Mouse (Mus musculus): ENCODE data around the gene Gtf2f2. TPM values are rescaled to one million over a fixed set of nuclear protein-coding genes. Genes with fewer than 3 reads are reported as not detected.

Gene Gtf2f2
- polyA plus RNA-seq, 1 experiment from 2014 or later, result 36.0 TPM

- H3K4me3 ChIP-seq (ENCODE audit: low read depth, low read length), result no peak overlapping the region
- H3K9ac ChIP-seq (replicated peaks; ENCODE audit: low read depth, low read length), result no peak overlapping the region
- H3K27me3 ChIP-seq (ENCODE audit: control insufficient read depth, insufficient read depth, low read length), result no peaks in the 10 kb centered on the region
- ATAC-seq (ENCODE audit: insufficient number of reproducible peaks, insufficient read depth, low FRiP score, low read depth), result no peak
- no peak overlapping the region for H3K4me2 ChIP-seq (replicated peaks; ENCODE audit: low read depth, low read length)
- no peak overlapping the region for H3K27ac ChIP-seq (ENCODE audit: low read length)
- 64% methylated on average over 4 of the region's 4 CpGs for WGBS
- no peaks in the 10 kb centered on the region for H3K9me3 ChIP-seq (ENCODE audit: control insufficient read depth, low read depth, low read length)
- no peaks in the 10 kb centered on the region for H3K4me1 ChIP-seq (ENCODE audit: control insufficient read depth, insufficient read depth, low read length)
- H3K36me3 ChIP-seq (ENCODE audit: control insufficient read depth, insufficient read depth, low read length), result no peaks in the 10 kb centered on the region
Measured at GRCm38 (mm10) chr14:75985112-75985511, 25.6 kb downstream of the Gtf2f2 start.

- Histone ChIP-seq H3K36me3 (ENCODE audit: control insufficient read depth, insufficient read depth, low read length) (no peaks in the 10 kb centered on the region), H3K4me2 (replicated peaks; ENCODE audit: low read depth, low read length) (no peak overlapping the region), H3K27me3 (ENCODE audit: control insufficient read depth, insufficient read depth, low read length) (no peaks in the 10 kb centered on the region), H3K4me1 (ENCODE audit: control insufficient read depth, insufficient read depth, low read length) (no peaks in the 10 kb centered on the region), H3K9ac (replicated peaks; ENCODE audit: low read depth, low read length) (no peak overlapping the region), H3K9me3 (ENCODE audit: control insufficient read depth, low read depth, low read length) (no peaks in the 10 kb centered on the region), H3K4me3 (ENCODE audit: low read depth, low read length) (no peak overlapping the region), H3K27ac (ENCODE audit: low read length) (no peak overlapping the region)
- whole genome bisulfite sequencing, result 88% methylated on average over 2 of the region's 2 CpGs
- ATAC-seq (ENCODE audit: insufficient number of reproducible peaks, insufficient read depth, low FRiP score, low read depth), result no peak
Measured at GRCm38 (mm10) chr14:75983891-75984290, 26.8 kb downstream of the Gtf2f2 start.

GRCm38 (mm10) chr14:75981231-75981630 is 29.4 kb downstream of the Gtf2f2 start:
- Histone ChIP-seq H3K4me3 (ENCODE audit: low read depth, low read length) (no peak overlapping the region), H3K4me1 (ENCODE audit: control insufficient read depth, insufficient read depth, low read length) (no peaks in the 10 kb centered on the region), H3K27ac (ENCODE audit: low read length) (no peak overlapping the region), H3K4me2 (replicated peaks; ENCODE audit: low read depth, low read length) (no peak overlapping the region), H3K9ac (replicated peaks; ENCODE audit: low read depth, low read length) (no peak overlapping the region), H3K27me3 (ENCODE audit: control insufficient read depth, insufficient read depth, low read length) (no peaks in the 10 kb centered on the region), H3K9me3 (ENCODE audit: control insufficient read depth, low read depth, low read length) (no peaks in the 10 kb centered on the region), H3K36me3 (ENCODE audit: control insufficient read depth, insufficient read depth, low read length) (no peaks in the 10 kb centered on the region)
- no peak for ATAC-seq (ENCODE audit: insufficient number of reproducible peaks, insufficient read depth, low FRiP score, low read depth)
- WGBS, result 90% methylated on average over 3 of the region's 3 CpGs

- ATAC-seq (ENCODE audit: insufficient number of reproducible peaks, insufficient read depth, low FRiP score, low read depth), result no peak
- Histone ChIP-seq H3K9me3 (ENCODE audit: control insufficient read depth, low read depth, low read length) (no peaks in the 10 kb centered on the region), H3K4me2 (replicated peaks; ENCODE audit: low read depth, low read length) (no peak overlapping the region), H3K27me3 (ENCODE audit: control insufficient read depth, insufficient read depth, low read length) (no peaks in the 10 kb centered on the region), H3K4me1 (ENCODE audit: control insufficient read depth, insufficient read depth, low read length) (no peaks in the 10 kb centered on the region), H3K9ac (replicated peaks; ENCODE audit: low read depth, low read length) (no peak overlapping the region), H3K27ac (ENCODE audit: low read length) (no peak overlapping the region), H3K36me3 (ENCODE audit: control insufficient read depth, insufficient read depth, low read length) (no peaks in the 10 kb centered on the region), H3K4me3 (ENCODE audit: low read depth, low read length) (no peak overlapping the region)
- 47% methylated on average over 3 of the region's 3 CpGs for WGBS
Measured at GRCm38 (mm10) chr14:75976107-75976506, 34.6 kb downstream of the Gtf2f2 start.

- Histone ChIP-seq H3K4me1 (ENCODE audit: control insufficient read depth, insufficient read depth, low read length) (no peaks in the 10 kb centered on the region), H3K9ac (replicated peaks; ENCODE audit: low read depth, low read length) (no peak overlapping the region), H3K4me2 (replicated peaks; ENCODE audit: low read depth, low read length) (no peak overlapping the region), H3K4me3 (ENCODE audit: low read depth, low read length) (no peak overlapping the region), H3K27ac (ENCODE audit: low read length) (no peak overlapping the region), H3K9me3 (ENCODE audit: control insufficient read depth, low read depth, low read length) (no peaks in the 10 kb centered on the region), H3K27me3 (ENCODE audit: control insufficient read depth, insufficient read depth, low read length) (no peaks in the 10 kb centered on the region), H3K36me3 (ENCODE audit: control insufficient read depth, insufficient read depth, low read length) (no peaks in the 10 kb centered on the region)
- 70% methylated on average over 5 of the region's 5 CpGs for WGBS
- no peak for ATAC-seq (ENCODE audit: insufficient number of reproducible peaks, insufficient read depth, low FRiP score, low read depth)
Measured at GRCm38 (mm10) chr14:75967291-75967690, 43.4 kb downstream of the Gtf2f2 start.

- H3K4me2 ChIP-seq (replicated peaks; ENCODE audit: low read depth, low read length), result no peak overlapping the region
- H3K4me1 ChIP-seq (ENCODE audit: control insufficient read depth, insufficient read depth, low read length), result no peaks in the 10 kb centered on the region
- ATAC-seq (ENCODE audit: insufficient number of reproducible peaks, insufficient read depth, low FRiP score, low read depth), result no peak
- 80% methylated on average over 1 of the region's 1 CpGs for WGBS
- no peaks in the 10 kb centered on the region for H3K36me3 ChIP-seq (ENCODE audit: control insufficient read depth, insufficient read depth, low read length)
- no peak overlapping the region for H3K4me3 ChIP-seq (ENCODE audit: low read depth, low read length)
- no peak overlapping the region for H3K27ac ChIP-seq (ENCODE audit: low read length)
- H3K9me3 ChIP-seq (ENCODE audit: control insufficient read depth, low read depth, low read length), result no peaks in the 10 kb centered on the region
- no peak overlapping the region for H3K9ac ChIP-seq (replicated peaks; ENCODE audit: low read depth, low read length)
- H3K27me3 ChIP-seq (ENCODE audit: control insufficient read depth, insufficient read depth, low read length), result no peaks in the 10 kb centered on the region
Measured at GRCm38 (mm10) chr14:75964433-75964832, 46.2 kb downstream of the Gtf2f2 start.

- H3K27me3 ChIP-seq (ENCODE audit: control insufficient read depth, insufficient read depth, low read length), result no peaks in the 10 kb centered on the region
- H3K4me3 ChIP-seq (ENCODE audit: low read depth, low read length), result no peak overlapping the region
- no peak overlapping the region for H3K9ac ChIP-seq (replicated peaks; ENCODE audit: low read depth, low read length)
- H3K4me2 ChIP-seq (replicated peaks; ENCODE audit: low read depth, low read length), result no peak overlapping the region
- no peaks in the 10 kb centered on the region for H3K36me3 ChIP-seq (ENCODE audit: control insufficient read depth, insufficient read depth, low read length)
- no peak for ATAC-seq (ENCODE audit: insufficient number of reproducible peaks, insufficient read depth, low FRiP score, low read depth)
- no peaks in the 10 kb centered on the region for H3K4me1 ChIP-seq (ENCODE audit: control insufficient read depth, insufficient read depth, low read length)
- H3K27ac ChIP-seq (ENCODE audit: low read length), result no peak overlapping the region
- WGBS, result 63% methylated on average over 5 of the region's 5 CpGs
- H3K9me3 ChIP-seq (ENCODE audit: control insufficient read depth, low read depth, low read length), result no peaks in the 10 kb centered on the region
Measured at GRCm38 (mm10) chr14:75964000-75964399, 46.7 kb downstream of the Gtf2f2 start.

GRCm38 (mm10) chr14:75963215-75963614 is 47.5 kb downstream of the Gtf2f2 start:
- ATAC-seq (ENCODE audit: insufficient number of reproducible peaks, insufficient read depth, low FRiP score, low read depth), result no peak
- 57% methylated on average over 5 of the region's 5 CpGs for WGBS
- no peak overlapping the region for H3K27ac ChIP-seq (ENCODE audit: low read length)
- H3K36me3 ChIP-seq (ENCODE audit: control insufficient read depth, insufficient read depth, low read length), result no peaks in the 10 kb centered on the region
- H3K9me3 ChIP-seq (ENCODE audit: control insufficient read depth, low read depth, low read length), result no peaks in the 10 kb centered on the region
- no peaks in the 10 kb centered on the region for H3K27me3 ChIP-seq (ENCODE audit: control insufficient read depth, insufficient read depth, low read length)
- no peaks in the 10 kb centered on the region for H3K4me1 ChIP-seq (ENCODE audit: control insufficient read depth, insufficient read depth, low read length)
- H3K9ac ChIP-seq (replicated peaks; ENCODE audit: low read depth, low read length), result no peak overlapping the region
- no peak overlapping the region for H3K4me2 ChIP-seq (replicated peaks; ENCODE audit: low read depth, low read length)
- H3K4me3 ChIP-seq (ENCODE audit: low read depth, low read length), result no peak overlapping the region

GRCm38 (mm10) chr14:75962250-75962649 is 48.4 kb downstream of the Gtf2f2 start:
- Histone ChIP-seq H3K9me3 (ENCODE audit: control insufficient read depth, low read depth, low read length) (no peaks in the 10 kb centered on the region), H3K27me3 (ENCODE audit: control insufficient read depth, insufficient read depth, low read length) (no peaks in the 10 kb centered on the region), H3K4me3 (ENCODE audit: low read depth, low read length) (no peak overlapping the region), H3K4me2 (replicated peaks; ENCODE audit: low read depth, low read length) (no peak overlapping the region), H3K27ac (ENCODE audit: low read length) (no peak overlapping the region), H3K9ac (replicated peaks; ENCODE audit: low read depth, low read length) (no peak overlapping the region), H3K36me3 (ENCODE audit: control insufficient read depth, insufficient read depth, low read length) (no peaks in the 10 kb centered on the region), H3K4me1 (ENCODE audit: control insufficient read depth, insufficient read depth, low read length) (no peaks in the 10 kb centered on the region)
- 84% methylated on average over 9 of the region's 9 CpGs for WGBS
- no peak for ATAC-seq (ENCODE audit: insufficient number of reproducible peaks, insufficient read depth, low FRiP score, low read depth)
